Mouse (Mus musculus) intestine, embryonic 14.5 days (tissue): ENCODE measurements around the gene Uap1l1. TPM values are rescaled to one million over a fixed set of nuclear protein-coding genes. Genes with fewer than 3 reads are reported as not detected.

Source experiments
- ATAC-seq: fragments of 200-750 bp; cut with Nextera tagmentation; replicated peaks from 2 replicates; pipeline ENCODE4 v1.8.0; 2017; ENCODE audit warnings: low read depth, moderate number of reproducible peaks, moderate TSS enrichment, moderate library complexity; ENCODE audit not compliant: low FRiP score, low TSS enrichment
- DNase-seq: peaks from one replicate; pipeline ENCODE4 v3.0.0-alpha.2; 2018; ENCODE audit warnings: low spot score
- H3K27ac ChIP-seq: fragments of 300-500 bp; sonication (generic); 2 replicates; pipeline ENCODE4 v1.5.1; 2014; ENCODE audit warnings: low read depth, mild to moderate bottlenecking, control low read depth
- H3K27me3 ChIP-seq: fragments of 300-500 bp; sonication (generic); replicated peaks from 2 replicates; pipeline ENCODE4 v1.6.1; 2014; ENCODE audit warnings: low read length, control low read depth; ENCODE audit not compliant: control insufficient read depth, insufficient read depth
- H3K36me3 ChIP-seq: fragments of 300-500 bp; sonication (generic); 2 replicates; pipeline ENCODE4 v1.6.1; 2014; ENCODE audit warnings: low read length, control low read depth; ENCODE audit not compliant: control insufficient read depth, insufficient read depth
- H3K4me1 ChIP-seq: fragments of 300-500 bp; sonication (generic); replicated peaks from 2 replicates; pipeline ENCODE4 v1.6.1; 2014; ENCODE audit warnings: low read length, control low read depth, mixed read lengths; ENCODE audit not compliant: control insufficient read depth, insufficient read depth
- H3K4me2 ChIP-seq: fragments of 300-500 bp; sonication (generic); 2 replicates; pipeline ENCODE4 v1.6.1; 2014; ENCODE audit warnings: low read length
- H3K4me3 ChIP-seq: fragments of 300-500 bp; sonication (generic); 2 replicates; pipeline ENCODE4 v1.5.1; 2014; ENCODE audit warnings: low read depth, low read length, control low read depth, mixed read lengths
- H3K9ac ChIP-seq: fragments of 300-500 bp; sonication (generic); 2 replicates; pipeline ENCODE4 v1.6.1; 2014; ENCODE audit warnings: mild to moderate bottlenecking, low read length
- H3K9me3 ChIP-seq: fragments of 300-500 bp; sonication (generic); 2 replicates; pipeline ENCODE4 v1.6.1; 2016; ENCODE audit warnings: low read length, control low read depth; ENCODE audit not compliant: control insufficient read depth
- WGBS: fragments of 180-500 bp; shearing (Covaris S2); extraction: QIAGEN DNeasy Blood & Tissue Kit; methylation state at CpG from one replicate; pipeline ENCODE4 v1.1.7; 2014; 5-methylcytosine and 5-hydroxymethylcytosine counted together
- polyA plus RNA-seq: library from polyadenylated mRNA; unstranded; fragments of >200 nt; fragmentation: Nextera tagmentation; extraction: Ambion mirVana; gene quantifications from 2 replicates; pipeline ENCODE4 v1.2.1, GENCODE M21; 2014

Uap1l1 gene
- polyA plus RNA-seq, 1 experiment from 2014 or later, result 46.0 TPM

DNA sequence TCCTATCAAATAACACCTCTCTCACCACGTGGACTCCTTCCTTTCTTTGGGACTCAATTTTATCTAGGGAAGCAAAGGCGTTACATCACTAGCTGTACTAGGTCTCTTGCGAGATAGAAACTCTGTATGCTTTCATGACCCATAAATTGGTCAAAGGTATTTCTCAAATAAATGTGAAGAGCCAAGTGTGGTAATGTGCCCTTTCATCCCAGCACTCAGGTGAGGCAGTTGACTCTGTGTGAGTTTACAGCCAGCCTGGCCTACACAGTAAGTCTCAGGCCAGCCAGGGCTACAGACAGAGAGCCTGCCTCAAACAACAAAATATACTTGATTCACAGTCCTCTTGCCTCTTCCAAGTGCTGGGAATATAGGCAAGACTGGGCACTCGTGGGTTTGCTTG is 5.6 kb downstream of the Uap1l1 start:
- no peak for ATAC-seq
- H3K27me3 ChIP-seq, result no peaks in the 10 kb centered on the region
- no peak overlapping the region for H3K9ac ChIP-seq
- no peak for DNase-seq
- H3K36me3 ChIP-seq, result 0 out of 2 replicates have a peak, but pooled peaks cover 3% of the 10 kb centered on the region
- H3K27ac ChIP-seq, result no peak overlapping the region
- H3K9me3 ChIP-seq, result no peaks in the 10 kb centered on the region
- no peak overlapping the region for H3K4me3 ChIP-seq
- H3K4me1 ChIP-seq, result peaks cover 12% of the 10 kb centered on the region
- 84% methylated on average over 4 of the region's 4 CpGs for WGBS
- no peak overlapping the region for H3K4me2 ChIP-seq

DNA sequence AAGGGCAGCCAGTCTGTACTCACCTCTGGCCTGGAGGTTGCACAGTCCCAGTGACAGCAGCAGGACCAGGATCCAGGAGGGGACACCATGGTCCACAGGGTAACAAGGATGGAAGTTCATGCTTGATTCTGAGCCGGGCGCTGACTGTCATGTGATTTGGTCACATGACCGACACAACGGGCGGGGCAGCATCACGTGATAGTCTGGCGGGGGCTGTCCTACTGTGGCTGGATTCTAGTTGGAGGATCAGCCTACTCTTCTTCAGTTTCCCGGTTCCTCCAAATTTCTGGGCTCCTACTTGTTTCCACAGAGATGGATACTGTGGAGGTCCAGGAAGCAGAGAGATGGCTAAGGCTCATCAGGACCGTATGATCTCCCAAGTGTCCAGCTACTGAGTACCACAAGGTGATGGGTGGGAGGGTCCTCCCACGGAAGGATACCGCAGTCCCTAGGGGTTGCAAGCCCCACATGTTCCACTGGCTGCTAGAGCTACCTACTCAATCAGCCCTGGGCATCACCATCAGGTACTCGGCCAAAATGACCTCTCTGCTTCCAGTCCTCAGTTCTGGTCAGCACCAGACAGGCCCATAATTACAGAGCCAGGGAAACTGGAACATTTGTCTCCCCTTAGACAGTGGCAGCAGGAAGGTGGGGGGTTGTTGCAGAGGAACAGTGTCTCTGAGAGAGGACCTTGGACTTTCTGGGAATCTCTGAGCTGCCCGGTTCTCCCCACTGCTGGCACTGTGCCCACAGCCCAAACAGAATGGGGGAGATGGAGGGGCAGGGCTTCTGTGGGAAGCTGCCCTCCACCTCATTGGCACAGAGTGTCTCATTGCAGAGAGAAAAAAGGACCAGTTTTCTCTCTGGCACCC is 9.0 kb downstream of the Uap1l1 start, which contains the start of gene Dpp7:
TSS of gene Dpp7 (minus strand) at position 152 of the 872 bp plus-strand sequence.
- H3K9ac ChIP-seq, result peak within 1 kb of the TSS; percentile 45
- peak within 1 kb of the TSS; percentile 95 for H3K4me2 ChIP-seq
- H3K36me3 ChIP-seq, result peaks cover 21% of the 10 kb centered on the region
- no peaks in the 10 kb centered on the region for H3K9me3 ChIP-seq
- 2% methylated on average over 13 of the region's 13 CpGs for WGBS
- DNase-seq (peak; percentile 93), ATAC-seq (peak; percentile 76)
- H3K27me3 ChIP-seq, result no peaks in the 10 kb centered on the region
- H3K27ac ChIP-seq, result no peak within 1 kb of the TSS
- peak within 1 kb of the TSS; percentile 40 for H3K4me3 ChIP-seq
- H3K4me1 ChIP-seq, result peaks cover 12% of the 10 kb centered on the region

DNA sequence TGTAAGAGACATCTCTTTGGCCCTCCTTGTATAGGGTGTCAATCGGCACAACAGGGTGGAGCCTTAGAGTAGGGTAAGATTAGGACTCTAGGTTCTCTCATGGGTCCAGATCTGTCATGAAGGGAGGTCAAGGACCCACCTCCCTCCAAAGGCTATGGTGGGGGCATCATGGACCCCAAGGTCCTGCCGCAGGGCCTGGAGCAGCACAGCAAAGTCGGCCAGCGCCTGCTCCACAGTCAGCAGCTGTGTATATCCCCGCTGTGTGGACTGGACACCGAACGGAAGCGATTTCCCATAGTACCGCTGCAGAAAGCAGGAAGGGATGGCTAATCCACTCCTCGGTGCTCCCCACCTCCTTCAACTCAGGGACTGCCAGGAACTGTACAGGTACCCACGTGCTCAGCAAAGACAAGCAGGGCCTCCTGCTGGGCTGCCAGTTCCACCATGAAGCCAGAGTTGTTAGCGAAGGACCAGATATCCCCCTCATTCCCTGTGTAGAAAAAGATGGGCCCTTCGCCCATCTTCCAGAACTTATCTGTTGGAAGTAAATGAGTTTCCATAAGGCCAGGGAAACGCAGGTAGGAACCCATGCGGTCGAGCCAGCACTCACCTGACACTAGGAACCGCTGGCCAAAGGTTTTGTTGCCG is 9.9 kb downstream of the Uap1l1 start:
- DNase-seq, result no peak
- H3K27ac ChIP-seq, result no peak overlapping the region
- H3K4me3 ChIP-seq, result peak overlapping the region; percentile 40
- peak overlapping the region; percentile 95 for H3K4me2 ChIP-seq
- no peaks in the 10 kb centered on the region for H3K9me3 ChIP-seq
- 35% methylated on average over 18 of the region's 18 CpGs for WGBS
- ATAC-seq, result no peak
- peaks cover 12% of the 10 kb centered on the region for H3K4me1 ChIP-seq
- H3K36me3 ChIP-seq, result peaks cover 28% of the 10 kb centered on the region
- H3K9ac ChIP-seq, result peak overlapping the region; percentile 45
- no peaks in the 10 kb centered on the region for H3K27me3 ChIP-seq

DNA sequence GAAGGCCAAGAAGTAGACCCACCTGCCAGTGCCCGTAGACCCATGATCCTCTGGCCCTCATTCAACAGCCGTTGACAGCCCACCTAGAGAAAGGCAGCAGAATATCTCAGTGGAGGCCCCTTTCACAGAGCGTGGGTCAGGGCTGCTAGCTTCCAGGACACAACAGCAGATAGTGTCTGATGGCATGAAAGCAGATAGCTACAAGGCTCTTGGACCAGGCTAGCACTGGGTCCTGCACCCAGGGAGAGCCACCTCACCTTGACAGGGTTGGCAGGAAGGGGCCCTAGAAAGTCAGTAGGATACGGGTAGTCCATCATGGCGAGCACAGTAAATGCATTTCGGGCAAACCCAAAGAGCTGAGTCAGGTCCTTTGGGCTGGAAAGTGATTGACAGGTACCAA is 11.3 kb downstream of the Uap1l1 start:
- 88% methylated on average over 6 of the region's 6 CpGs for WGBS
- no peak for ATAC-seq
- peaks cover 12% of the 10 kb centered on the region for H3K4me1 ChIP-seq
- no peak overlapping the region for H3K27ac ChIP-seq
- H3K36me3 ChIP-seq, result peaks cover 41% of the 10 kb centered on the region
- H3K4me3 ChIP-seq, result no peak overlapping the region
- no peak for DNase-seq
- no peaks in the 10 kb centered on the region for H3K27me3 ChIP-seq
- H3K9me3 ChIP-seq, result no peaks in the 10 kb centered on the region
- H3K9ac ChIP-seq, result no peak overlapping the region
- H3K4me2 ChIP-seq, result no peak overlapping the region

DNA sequence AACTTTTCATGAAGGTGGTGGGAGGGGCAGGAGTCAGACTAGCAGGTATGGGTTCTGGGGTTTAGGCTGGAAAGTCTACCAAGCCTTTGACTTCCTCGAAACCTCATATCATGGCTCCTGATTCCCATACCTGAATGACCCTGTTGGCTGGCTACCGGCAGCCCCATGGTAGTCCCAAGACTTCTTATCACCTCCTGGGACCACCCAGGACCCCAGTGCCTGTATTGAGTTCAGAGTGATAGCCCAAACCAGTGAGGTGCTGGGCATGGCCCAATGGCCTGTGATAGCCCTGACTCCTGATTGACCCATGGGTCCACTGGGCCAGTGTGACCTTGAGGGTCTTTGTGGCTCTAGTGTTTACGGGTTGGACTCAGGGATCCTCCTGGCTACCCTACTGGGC is 14.8 kb downstream of the Uap1l1 start:
- Histone ChIP-seq H3K27me3 (no peaks in the 10 kb centered on the region), H3K36me3 (peaks cover 75% of the 10 kb centered on the region), H3K9me3 (no peaks in the 10 kb centered on the region), H3K9ac (no peak overlapping the region), H3K4me2 (no peak overlapping the region), H3K4me3 (no peak overlapping the region), H3K27ac (no peak overlapping the region), H3K4me1 (peaks cover 3% of the 10 kb centered on the region)
- ATAC-seq, result no peak
- DNase-seq, result no peak
- WGBS, result 94% methylated on average over 3 of the region's 3 CpGs

DNA sequence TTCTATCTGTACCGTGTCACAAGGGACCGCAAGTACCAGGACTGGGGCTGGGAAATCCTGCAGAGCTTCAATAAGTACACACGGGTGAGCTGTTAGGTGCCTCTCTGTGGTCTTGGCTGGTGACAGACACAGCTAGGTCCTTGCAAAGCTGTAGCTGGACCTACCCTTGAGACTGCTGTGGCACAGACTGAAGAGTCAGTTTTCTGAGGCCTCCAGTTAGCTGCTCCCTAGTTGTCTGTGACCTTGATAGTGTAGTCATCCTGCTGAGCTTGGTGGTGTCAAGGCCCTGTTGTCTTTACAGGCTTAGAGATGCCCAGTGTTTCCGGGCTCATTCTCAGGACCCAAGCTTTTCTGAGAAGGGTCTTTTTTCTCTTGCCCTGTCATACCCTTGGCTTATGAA is 16.0 kb downstream of the Uap1l1 start:
- Histone ChIP-seq H3K9ac (no peak overlapping the region), H3K27me3 (no peaks in the 10 kb centered on the region), H3K9me3 (no peaks in the 10 kb centered on the region), H3K4me2 (no peak overlapping the region), H3K36me3 (peaks cover 87% of the 10 kb centered on the region), H3K27ac (no peak overlapping the region), H3K4me3 (no peak overlapping the region), H3K4me1 (no peaks in the 10 kb centered on the region)
- DNase-seq, result no peak
- WGBS, result 95% methylated on average over 4 of the region's 4 CpGs
- no peak for ATAC-seq

DNA sequence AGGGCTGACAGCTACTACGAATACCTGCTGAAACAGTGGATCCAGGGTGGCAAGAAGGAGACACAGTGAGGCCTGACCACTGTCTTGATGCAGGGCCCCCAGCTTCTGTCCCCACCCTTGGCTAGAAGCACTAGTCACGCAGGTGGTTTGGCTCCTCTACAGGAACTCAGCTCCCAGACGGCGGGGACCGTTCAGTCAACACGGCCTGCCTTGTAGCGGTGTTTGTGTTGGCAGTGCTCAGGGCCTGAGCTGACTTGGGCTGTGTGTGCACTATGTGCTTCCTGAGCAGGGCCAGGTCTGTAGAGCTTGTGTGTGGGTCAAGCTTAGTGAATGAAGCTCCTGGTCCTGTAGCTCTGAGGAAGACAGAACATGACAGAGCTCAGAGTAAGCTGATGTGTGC is 17.3 kb downstream of the Uap1l1 start:
- Histone ChIP-seq H3K9me3 (no peaks in the 10 kb centered on the region), H3K4me3 (no peak overlapping the region), H3K4me1 (no peaks in the 10 kb centered on the region), H3K36me3 (peaks cover 99% of the 10 kb centered on the region), H3K27ac (no peak overlapping the region), H3K4me2 (no peak overlapping the region), H3K9ac (no peak overlapping the region), H3K27me3 (no peaks in the 10 kb centered on the region)
- no peak for DNase-seq
- no peak for ATAC-seq
- WGBS, result 94% methylated on average over 7 of the region's 7 CpGs

DNA sequence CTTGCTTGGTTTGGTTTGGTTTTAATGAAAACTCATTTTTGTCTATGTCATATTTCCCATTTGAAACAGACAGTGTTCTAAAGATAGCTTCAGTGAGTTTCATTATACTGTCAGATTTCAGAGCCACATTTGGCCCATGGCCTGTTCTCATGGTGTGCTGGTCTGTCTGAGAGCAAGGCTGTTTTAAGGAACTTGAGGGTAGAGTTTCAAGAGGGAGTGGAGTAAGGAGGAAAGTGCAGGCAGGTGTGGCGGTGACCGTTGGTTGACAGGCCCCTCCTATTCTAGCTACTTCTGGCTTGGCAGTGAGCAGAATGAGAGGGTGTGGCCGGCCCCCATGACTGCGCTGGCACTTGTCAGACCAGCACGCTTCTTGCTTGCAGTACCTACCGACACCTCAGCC is 27.2 kb downstream of the Uap1l1 start:
- no peak overlapping the region for H3K4me2 ChIP-seq
- ATAC-seq (no peak), DNase-seq (no peak)
- no peak overlapping the region for H3K9ac ChIP-seq
- H3K36me3 ChIP-seq, result peaks cover 77% of the 10 kb centered on the region
- 95% methylated on average over 6 of the region's 6 CpGs for WGBS
- H3K9me3 ChIP-seq, result no peaks in the 10 kb centered on the region
- H3K4me3 ChIP-seq, result no peak overlapping the region
- no peak overlapping the region for H3K27ac ChIP-seq
- H3K27me3 ChIP-seq, result no peaks in the 10 kb centered on the region
- peaks cover 5% of the 10 kb centered on the region; the same call in 1 of the 2 replicates for H3K4me1 ChIP-seq
